Mouse (Mus musculus) embryo, embryonic 11 days (tissue): ENCODE data around the gene Zfp423.
A peak's percentile ranks its signal among the peaks of the same experiment; 100 is the strongest.

Experiments
- DNase-seq: peaks from one replicate; pipeline ENCODE4 v3.0.0-alpha.2; 2015

The Zfp423 gene

DNA sequence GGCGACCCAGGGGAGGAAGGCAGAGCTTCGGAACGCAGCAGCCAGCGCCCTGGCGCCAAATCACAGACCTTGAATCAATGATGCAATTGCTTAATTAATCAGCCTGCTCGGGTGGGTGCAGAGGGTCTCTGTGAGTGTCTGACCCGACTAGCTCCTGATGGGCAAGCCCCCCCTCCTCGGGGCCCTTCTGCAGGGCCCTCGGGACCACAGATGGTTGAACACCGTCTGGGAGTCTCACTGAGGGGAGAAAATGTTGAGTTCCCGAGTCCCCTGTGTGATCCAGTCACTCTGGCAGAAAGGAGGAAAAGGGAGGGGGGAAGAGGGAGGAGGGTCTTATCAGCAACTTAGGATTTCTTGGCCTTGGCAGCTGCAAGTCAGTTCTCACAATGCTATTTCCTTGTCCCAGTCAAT lies 124.0 kb downstream of the Zfp423 start:
- DNase-seq, result peak; percentile 63

DNA sequence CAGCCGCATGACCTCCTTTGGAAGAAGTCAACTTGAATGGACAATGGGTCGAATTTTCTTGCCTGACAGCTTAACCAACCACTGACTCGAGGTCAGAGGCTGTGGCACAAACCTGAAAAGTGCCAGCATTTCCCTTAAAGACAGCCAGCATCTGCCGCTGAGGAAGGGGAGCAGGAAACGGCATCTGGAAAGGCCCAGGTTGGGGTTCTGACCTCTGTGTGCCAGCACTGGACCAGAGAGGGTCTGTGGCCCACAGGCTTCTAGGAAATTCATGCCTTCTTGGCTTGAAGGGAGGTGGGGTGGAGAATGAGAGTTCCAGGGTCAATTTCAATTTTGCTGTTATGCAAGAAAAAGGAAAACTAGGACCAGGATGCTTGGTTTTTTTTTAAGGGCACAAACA lies 124.7 kb downstream of the Zfp423 start:
- peak; percentile 36 for DNase-seq

DNA sequence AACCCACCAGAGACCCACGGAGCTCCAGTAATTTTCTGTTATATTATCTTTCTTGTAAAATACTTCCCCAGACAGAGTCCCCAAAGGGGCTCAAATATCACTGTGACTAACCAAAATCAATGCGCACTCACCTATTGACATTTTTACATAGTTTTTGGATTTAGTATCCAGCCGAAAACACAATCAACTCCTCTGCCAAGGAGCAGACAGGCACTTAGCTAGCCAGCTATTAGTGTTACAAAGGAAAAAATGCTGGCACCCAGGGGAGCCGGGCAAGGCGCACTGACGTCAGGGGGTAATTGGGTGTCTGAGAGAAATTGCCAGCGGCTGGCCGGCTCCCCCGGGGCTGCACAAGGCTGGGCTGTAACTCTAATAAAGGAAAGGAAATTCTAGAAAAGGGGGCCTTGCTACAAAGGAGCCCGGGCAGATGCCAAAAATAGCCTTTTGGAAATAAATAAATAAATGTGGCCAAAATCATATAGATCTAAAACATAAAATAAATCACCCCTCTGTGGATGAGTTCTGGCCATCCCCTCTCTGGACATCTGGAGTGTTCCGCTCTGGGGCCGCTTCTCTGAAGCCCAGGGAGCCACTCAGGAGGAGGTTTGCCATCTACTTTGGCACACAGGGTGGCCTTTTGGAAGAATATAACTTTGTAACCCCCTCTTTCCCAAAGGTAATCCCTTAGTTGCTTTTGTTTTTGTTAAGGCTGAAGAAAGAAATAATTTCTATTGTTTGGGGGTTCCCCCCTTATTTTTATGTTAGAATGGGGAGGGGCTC lies 125.4 kb downstream of the Zfp423 start:
- peak; percentile 59 for DNase-seq

DNA sequence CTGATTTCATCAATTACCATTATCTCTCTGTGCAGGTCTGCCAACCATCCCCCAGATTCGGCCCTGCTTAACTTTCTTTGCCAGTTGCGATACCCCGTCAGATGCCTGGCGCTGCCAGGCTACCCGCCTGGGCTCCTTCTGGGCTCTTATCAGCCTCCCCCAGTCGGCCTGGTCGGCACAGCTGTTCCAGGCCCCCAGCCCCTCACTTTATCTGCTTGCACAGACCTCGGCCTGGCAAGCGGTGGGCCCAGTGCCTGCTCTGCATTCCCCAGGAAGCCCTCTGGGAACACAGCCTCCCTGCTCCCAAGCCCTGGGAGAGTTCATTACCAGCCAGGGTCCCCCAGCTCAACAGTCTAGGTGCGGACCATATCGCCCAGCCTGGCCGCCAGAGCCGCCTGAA lies 126.1 kb downstream of the Zfp423 start:
- peak; percentile 53 for DNase-seq

DNA sequence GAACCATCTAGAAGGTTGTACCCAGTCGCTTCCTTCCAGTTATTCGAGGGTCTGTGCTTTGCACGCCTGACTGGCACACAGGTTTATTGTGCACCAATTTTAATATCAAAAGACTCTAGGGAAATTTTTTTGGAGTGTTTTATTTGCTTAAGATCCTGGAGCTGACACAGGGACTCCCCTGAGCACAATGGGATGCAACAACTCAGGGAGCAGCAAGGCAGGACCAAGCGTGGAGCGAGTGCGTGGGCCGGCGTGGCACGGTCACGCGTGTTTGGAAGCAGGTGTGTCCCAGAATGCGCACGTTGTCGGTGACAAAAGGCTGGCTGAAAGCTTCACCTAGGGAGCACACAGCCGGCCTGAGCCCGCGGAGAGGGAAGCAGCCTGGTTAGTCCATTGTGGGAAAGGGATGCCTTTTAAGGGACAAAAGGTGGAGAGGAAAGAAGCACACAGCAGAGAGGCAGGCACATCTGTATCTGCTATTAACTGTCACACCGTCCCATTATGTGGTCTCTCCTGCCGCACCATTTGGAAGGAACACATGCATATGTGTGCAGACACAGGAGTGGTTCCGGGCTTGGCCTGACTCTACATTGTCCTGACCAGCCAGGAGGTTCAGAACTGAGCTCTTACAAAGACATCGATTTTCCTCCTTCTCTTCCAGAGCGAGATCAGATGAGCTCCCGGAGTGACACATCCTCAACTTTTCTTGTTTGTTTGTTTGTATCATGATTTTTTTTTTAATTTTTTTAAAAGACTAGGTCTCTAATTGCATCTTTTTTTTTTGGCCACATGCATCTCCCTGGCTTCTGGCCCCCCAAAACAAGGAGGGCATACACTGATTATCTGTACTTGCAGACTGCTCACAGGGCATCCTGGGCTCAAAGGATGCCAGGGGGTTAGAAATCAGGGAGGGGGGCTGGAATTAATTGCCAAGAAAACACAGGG lies 126.7 kb downstream of the Zfp423 start:
- DNase-seq, result peak; percentile 45

DNA sequence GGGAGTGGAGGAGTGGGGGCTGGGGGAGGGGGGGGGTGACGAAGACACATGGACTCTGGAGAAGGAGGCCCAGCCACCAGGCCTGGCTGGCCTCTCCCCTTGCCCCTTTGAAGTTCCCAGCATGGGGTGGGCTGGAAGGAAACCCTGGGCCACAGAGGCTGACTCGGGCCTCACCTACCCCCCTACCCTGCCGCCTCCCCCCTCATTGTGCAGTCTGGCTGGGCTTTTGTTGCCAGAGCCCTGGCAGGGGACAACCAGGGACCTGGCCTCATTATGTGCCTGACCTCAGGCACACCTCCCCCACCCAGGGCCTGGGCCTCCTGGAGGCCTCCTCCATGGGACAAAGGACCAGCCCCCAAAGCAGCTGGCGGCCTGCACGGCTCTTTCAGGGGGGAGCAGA lies 127.8 kb downstream of the Zfp423 start:
- DNase-seq, result peak; percentile 88

DNA sequence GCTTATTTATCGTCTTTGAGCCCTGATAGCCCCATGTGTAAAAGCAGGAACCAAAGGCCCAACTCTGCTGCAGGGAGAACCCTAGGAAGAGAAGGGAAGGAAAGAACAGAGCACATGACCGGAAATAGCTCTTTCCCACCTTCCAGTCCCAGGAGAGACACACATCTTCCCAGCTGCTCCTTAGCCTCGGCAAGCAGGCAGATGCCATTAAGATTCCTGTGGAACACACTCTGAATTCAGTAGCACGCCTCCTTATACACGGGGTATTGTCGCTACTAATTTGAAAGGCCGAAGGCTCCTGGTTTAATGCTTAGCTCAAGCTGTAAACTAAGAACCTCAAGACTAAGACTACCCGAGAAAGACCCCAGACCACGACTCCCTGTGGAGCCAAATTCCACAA lies 128.3 kb downstream of the Zfp423 start:
- DNase-seq, result peak; percentile 78

DNA sequence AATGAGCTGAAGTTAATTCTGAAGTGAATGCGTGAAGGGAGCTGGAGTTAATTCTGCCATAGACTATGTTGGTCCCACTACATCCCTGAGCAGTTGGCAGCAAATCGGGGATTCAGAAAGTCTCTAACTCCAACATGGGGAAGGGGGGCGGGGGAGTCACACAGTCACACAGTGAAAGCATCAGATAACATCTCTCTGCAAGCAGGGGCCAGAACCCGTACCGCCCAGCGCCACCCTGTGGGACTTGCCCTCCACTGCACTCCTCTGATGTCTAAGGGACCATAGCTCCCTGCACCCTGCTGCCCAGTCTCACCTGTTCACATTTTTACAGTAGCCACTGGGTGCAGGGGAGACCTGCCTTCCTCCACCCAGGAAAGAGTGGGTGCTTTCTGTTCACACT lies 129.2 kb downstream of the Zfp423 start:
- DNase-seq, result peak; percentile 77

DNA sequence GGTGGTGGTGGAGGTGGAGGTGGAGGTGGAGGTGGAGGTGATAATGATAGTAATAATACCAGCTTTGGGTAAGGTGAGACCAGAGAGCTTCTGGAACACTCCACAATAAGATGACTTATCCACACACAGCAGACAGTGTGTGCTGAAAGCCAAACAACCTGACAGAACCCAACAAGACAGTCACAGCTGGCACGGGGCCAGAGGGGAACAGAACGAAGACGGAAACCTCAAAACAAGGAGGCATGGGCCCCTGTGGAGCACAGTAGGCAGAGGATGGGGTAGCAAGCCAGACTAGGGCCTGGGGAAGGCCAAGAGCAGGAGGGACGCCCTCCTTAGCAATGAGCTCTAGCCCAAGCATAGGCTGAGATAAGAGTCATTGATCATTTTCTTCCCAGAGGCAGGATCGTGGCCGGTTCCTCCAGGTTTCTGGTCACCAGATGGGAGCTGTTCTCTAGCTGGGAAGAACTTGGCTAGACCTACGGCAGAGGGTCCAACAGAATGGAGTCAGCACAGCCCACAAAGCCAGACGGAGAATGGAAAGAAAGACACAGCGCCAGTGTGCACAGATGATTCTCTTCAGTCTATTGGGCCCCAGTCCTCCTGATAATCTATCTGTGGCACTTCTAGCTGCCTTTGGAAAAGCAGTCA lies 133.3 kb downstream of the Zfp423 start:
- DNase-seq, result no peak

DNA sequence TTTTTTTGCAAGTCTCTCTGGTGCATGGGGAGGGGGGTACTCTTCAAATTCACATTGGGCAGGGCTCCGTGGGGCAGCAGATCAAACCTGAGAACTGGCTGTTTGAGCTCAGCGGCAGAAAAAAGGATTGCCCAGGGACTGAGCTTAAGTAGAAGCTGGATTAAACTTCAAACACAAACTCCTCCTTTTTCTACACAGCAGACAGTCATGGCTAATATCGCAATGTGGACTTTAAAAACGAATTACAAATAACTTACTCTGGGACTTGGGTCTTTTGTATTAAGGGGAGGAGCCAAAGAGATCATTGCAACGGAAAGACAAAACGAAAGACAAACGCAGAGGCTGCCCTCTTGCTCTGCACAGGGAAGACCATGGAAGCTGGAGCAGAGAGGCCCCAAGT lies 136.2 kb downstream of the Zfp423 start:
- DNase-seq, result peak; percentile 36

DNA sequence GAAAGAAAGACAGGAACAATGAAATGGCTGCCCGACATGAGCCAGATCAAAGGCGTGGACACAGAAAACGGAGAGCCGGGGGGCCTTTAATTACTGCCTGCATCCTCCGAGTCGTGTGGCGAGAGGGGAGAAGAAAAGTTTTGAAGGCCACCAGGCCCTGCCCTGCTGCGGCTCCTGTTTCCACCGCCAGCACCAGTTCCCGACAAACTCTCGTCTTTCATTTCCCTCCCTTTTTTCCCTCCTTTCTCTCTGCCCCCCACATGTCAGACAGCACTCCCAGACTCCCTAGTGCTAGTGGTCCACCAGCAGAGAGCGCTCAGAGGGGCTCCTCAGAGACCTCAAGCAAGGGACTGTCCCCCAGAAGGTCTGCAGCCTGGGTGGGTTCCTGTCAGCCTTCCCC lies 136.7 kb downstream of the Zfp423 start:
- peak; percentile 49 for DNase-seq

DNA sequence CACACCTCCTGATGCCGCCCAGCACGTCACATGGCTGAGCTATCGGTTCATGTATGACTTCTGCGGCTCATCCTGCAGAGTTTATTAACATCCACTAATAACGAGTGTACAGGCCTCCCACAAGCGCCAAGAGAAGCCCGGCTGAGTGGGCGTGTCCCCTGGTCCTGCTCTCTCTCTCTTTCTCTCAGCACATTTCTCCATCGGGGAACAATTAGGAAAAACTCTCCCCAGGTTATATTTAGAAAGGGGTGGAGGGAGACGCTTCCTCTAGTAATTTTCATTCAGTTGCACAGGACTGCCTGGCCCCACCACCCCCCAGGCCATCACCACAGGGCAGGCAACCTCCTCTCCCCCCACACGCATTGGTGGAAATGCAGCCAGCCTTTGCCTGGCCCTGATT lies 137.2 kb downstream of the Zfp423 start:
- DNase-seq, result peak; percentile 61

DNA sequence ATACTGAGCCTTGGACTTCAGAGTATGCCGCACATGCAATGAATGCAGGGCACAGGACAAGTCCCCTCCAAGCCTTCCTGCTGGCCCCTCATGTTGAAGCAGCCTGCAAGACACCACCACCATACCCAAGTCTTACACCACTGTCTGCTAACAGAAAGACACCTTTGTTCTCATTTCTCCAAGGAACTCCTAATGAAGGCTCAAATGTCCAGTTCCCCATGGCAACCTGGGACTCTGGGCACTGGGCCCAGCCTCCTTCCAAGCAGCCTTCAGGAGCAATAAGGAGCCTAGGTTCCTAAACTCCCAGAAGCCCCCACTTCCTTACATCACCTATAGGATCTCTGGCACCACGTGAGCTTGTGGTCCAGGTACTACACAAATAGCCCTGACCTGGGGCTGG lies 137.7 kb downstream of the Zfp423 start:
- DNase-seq, result peak; percentile 37

DNA sequence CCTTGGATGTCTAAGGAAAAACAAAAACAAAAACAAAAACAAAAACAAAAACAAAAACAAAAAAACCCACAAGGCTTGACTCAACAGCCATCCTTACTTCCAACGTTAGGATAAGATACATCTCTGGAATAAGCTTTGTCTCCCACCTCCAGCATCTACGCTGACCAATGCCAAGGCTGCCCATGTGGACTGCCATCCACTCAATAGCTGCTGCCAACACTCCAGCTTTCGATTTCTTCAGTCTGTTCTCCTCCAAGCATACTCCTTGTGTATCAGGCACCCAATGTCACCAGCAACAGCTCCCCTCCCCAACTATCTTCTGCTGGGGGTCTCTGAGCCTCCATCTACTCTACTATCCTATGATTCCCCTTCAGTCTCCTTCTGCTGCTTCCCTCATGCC lies 140.1 kb downstream of the Zfp423 start:
- DNase-seq, result no peak

DNA sequence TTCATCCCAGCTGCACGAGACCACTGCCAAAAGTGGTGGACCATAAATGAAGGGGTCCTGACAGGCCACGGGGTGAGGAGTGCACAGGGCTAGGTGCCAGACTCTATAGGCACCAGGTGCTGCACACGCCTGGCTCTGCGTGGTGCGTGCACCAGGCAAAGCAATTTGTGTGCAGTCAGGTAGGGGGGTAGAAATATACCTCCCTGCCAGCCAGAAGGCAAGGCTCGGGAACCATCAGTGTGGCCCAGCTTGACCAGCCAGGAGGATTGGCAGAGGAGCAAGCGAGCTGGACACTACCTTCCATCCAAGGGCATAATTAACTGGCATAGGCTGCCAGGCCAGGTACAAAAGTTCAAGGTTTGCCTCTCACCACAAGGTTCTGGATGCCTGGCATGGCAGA lies 140.9 kb downstream of the Zfp423 start:
- no peak for DNase-seq

DNA sequence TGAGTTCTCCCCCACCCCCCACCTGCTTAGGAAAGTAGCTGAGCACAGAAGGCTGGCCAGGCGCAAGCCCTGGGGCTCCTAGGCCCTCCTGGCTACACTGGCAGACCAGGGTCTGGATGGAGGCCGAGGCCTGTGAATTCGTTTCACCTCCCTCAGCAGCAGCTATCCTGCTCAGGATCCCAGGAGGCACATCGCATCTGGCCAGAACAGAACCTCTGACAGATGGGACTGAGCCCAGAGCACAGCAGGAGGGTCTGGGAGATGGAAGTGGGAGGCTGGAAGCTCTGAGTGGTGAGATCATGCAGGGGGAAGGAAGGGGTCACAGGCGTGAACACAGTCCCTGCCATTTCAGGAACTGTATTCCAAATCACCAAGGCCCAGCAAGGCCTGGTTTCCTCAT lies 143.3 kb downstream of the Zfp423 start:
- no peak for DNase-seq

DNA sequence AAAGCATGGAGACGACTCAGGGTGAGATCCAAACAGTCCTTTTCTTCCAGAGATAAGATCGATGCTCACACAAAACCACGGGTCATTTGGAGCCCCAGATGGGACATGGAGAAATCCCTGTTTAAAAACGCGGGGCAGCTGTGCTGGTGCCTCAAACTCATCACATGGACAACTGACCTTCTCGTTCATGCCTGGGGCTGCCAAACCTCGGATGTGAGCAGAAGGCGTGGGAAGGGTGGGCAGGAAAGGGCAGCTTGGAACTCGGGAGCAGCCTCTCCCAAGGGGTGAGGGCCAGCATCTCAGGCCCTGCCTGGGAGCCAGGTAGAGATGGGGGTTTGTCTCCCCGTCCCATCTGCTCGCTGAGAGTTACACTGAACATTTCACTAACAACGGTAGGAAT lies 146.7 kb downstream of the Zfp423 start:
- DNase-seq, result no peak

DNA sequence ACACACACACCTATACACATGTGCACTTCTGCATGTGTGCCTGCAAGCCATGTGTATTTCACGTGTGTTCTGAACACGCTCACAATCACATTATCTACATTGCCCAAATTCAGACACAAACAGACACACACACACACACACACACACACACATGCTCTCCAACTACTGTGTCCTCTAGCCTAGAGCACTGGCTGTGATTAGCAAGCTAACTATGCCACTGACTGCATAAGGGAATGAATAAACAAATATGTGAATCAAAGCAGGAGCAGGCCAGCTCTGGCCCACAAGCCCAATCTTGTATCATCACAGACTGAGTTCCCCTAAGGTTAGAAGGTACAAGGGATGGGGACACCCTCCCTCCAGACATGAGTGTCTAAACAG lies 147.3 kb downstream of the Zfp423 start:
- DNase-seq, result no peak

DNA sequence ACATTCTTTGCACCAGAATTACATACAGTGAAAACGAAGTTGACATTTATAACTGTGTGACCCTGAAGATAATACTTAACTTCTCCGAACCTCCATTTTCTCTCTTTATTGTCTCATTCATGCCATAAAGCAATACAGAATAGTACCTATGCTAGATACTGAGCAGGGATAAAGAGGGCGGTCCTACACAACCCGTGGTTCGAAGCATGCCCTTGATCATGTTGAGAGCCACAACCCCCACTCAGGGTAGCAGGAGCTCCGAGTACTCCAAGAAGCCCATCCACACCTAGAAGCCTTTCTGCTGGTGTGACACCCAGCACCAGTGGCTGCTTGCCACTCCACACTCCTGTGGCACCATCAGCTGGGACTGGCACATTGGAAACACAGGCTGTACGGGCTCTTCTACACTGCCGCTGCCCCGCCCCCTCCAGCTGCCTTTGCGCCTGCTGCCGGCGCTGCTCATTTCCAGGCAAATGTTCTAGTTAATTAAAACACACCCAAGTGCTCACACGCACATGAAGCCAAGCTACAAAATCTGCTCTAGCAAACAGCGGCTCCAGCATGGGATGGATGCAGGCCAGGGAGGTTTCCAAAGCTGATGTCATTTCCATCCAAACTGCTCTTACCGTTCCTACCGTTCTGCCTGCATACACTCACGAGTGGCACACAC lies 147.9 kb downstream of the Zfp423 start:
- no peak for DNase-seq

DNA sequence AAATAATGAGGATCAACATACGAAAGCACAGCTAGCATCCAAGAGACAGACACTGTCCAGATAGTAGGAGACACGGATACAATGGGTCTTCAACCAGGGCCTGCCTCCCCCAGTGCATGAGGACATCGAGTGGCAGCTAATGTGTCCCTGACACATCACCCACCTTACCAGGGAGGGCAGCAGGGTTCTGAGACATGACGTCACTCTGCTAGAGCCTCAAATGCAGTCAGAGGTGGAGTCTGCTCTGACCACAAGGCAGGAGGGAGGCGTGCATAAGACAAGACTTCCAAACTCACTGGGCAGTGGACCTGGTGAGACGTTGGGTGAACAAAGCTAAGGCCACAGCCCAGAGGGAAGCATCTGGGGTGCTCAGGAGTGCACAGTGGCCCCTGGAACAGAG lies 148.6 kb downstream of the Zfp423 start:
- no peak for DNase-seq

DNA sequence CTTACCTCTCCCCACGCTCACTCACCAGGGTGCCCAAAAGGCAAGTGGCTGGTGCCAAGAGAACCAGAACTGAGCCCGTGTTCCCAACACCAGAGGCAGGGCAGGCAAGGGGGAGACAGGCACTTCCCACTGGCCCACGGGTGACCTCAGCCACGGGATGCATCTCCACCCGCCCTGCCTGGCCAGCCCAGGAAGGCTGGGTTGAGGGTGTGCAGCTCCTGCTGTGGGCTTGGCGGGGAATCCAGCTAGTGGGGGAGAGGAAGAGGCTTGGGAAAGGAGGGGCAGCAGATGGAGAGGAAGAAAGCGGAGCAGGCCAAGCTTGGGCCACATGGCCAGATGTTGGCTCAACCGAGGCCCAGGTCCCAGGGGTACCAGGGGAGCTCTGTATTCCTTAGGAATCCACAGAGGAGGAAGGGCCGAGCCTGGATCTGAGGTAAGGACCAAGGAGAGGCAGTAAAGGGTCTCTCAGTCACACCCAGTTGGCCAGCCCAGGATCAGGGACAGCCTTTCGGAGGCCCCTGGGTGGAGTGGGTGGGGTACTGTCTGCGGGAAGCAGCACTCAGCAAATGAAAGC lies 155.0 kb downstream of the Zfp423 start:
- peak; percentile 49 for DNase-seq

DNA sequence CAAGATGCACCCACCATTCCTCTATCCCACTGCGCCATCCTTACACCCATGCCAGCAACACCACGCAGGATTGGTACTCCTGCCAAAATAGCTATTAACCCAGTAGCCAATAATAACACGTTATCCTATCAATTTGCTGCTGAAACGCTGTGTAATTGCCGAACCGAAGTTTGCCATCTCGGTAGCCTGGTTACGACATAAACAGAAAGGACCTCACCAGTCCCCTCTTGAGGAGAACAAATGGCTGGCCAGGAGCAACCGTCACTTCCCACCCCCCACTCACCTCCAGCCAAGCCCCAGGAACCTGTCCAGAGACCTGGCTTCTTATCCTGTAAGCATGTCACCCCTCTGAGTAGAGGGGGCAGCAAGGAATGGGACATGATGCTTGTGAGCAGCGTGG lies 156.0 kb downstream of the Zfp423 start:
- DNase-seq, result no peak

DNA sequence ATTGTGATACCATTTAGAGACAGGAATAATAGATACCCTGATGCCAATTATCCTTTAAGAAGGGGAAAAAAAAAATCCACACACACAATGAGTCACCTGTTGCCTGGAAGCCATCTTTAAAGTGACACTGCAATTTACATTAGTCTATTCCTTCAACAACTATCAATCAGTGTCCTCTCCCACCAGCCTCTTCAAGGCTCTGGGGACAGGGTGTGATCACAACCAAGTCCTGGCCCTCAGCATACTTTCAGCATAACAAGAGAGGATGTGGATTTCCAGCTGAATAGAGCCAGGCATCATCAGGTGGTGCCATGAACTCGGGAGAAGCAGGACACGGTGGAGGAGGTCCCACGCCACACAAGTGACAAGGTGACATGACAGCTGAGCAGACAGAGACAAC lies 156.8 kb downstream of the Zfp423 start:
- no peak for DNase-seq
